Mouse (Mus musculus): ENCODE measurements around the gene Stard3nl.

Stard3nl gene

DNA sequence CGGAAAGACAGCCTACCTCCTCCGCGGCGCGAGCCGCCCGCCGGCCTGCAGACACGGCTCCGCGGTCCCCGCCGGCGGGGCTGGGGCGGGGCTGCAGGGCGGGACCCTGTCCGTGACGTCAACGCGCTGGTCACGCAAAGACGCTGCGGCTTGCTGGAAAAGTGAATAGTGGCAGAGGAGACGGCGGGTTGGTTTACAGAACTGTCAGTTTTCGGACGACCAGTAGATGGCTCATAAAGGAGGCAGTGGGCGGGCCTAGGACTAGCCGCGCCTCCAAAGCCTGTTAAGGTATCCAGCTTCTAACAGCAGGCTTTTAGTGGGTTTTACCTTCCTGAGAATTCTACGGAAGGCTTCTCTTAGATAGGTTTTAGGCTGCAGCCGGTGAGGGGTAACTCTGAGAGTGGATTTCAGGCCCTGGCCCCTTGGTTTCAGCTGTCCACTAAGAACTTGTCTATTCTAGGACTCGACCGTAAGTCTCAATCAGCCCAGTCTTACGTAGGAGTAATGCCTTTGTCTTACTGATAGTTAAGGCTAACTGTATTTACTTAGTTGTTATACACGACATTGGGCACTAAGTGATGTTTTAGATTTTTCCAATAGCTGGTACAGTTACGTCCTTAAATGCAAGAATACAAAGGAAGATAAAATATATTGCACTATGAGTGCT is at the start of gene Stard3nl:
Stard3nl (minus strand) TSS at position 108 of the 667 bp plus-strand sequence.
- in situ Hi-C loops (cut with MboI; ENCODE audit: low sequenced_read_pairs), result no loop called here

DNA sequence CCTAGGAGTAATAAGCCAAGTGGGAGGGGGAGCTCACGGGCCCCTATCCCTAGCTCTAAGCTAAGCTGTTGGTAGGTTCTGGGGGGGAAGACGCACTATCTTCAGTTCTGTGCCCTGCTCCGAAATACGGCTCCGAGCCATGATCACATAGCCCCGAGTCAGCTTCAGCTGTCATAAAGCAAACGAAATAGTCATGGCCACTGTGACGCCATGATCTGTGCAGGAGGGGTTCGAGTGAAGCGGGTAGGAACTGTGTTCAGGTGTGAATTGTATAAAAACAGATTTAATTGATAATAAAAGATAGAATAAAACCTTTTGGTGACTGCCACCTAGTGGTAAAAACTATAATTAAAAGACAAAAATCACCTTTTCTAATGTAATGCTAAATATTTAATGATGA is 42.4 kb upstream of the Stard3nl start:
- in situ Hi-C loops (cut with MboI; ENCODE audit: low sequenced_read_pairs), result no loop called here

- in situ Hi-C loops (cut with MboI; ENCODE audit: low sequenced_read_pairs), result no loop called here
Measured at GRCm38 (mm10) chr13:19429812-19430370, 34.3 kb upstream of the Stard3nl start.

GRCm38 (mm10) chr13:19428076-19428475 is 32.5 kb upstream of the Stard3nl start:
- in situ Hi-C loops (cut with MboI; ENCODE audit: low sequenced_read_pairs), result no loop called here

DNA sequence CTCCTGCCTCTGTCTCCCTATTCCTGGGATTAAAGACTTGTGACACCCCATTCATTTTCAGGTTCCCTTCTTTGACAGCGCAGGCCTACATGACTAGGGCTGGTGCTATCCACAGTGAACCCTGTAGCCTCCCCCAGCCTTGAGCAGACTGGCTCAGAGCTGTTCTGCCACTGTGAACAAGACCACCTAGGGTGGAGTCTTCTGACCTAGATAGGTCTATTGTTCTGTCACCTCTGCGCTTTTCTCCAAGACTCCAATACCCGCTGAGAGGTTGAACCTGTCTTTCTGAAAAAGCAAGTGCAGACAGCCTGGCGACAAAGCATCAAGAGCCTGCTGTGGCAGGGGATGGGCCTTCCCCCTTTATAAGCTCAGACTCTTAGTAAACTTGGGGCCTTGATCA is 29.0 kb upstream of the Stard3nl start:
- in situ Hi-C loops (cut with MboI; ENCODE audit: low sequenced_read_pairs), result no loop called here

GRCm38 (mm10) chr13:19422521-19422920 is 26.9 kb upstream of the Stard3nl start:
- in situ Hi-C loops (cut with MboI; ENCODE audit: low sequenced_read_pairs), result no loop called here

GRCm38 (mm10) chr13:19417885-19418521 is 22.4 kb upstream of the Stard3nl start:
- in situ Hi-C loops (cut with MboI; ENCODE audit: low sequenced_read_pairs), result no loop called here

GRCm38 (mm10) chr13:19415894-19416531 is 20.4 kb upstream of the Stard3nl start:
- in situ Hi-C loops (cut with MboI; ENCODE audit: low sequenced_read_pairs), result no loop called here

- in situ Hi-C loops (cut with MboI; ENCODE audit: low sequenced_read_pairs), result no loop called here
Measured at GRCm38 (mm10) chr13:19415337-19415736, 19.7 kb upstream of the Stard3nl start.

DNA sequence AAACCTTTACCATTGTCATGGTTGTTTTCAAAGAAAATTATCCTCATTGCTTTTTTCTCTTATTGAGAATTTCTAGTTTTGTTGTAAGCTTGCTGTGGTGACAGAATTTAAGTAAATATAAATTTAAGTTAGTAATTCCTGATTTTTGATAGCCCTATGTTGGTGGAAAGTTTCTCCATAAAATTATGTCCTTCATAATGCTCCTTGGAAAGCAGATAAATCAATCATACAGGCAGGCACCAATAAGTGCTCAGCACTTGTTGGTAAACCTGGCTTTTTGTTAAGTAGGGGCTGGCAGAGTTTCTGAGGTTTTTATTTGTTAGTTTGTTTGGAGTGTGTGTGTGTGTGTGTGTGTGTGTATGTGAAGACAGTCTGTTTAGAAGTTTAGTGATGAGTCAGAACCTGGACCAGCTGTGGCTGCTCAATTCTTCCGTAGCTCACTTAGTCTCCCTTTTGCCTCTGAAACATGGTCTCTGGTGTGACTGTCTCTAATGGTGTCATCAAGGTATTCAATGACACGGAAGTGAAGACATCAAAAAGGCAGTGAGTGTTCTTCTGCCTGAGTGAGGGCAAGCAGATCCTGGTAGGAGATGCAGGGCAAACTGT is 16.8 kb upstream of the Stard3nl start:
- in situ Hi-C loops (cut with MboI; ENCODE audit: low sequenced_read_pairs), result no loop called here

DNA sequence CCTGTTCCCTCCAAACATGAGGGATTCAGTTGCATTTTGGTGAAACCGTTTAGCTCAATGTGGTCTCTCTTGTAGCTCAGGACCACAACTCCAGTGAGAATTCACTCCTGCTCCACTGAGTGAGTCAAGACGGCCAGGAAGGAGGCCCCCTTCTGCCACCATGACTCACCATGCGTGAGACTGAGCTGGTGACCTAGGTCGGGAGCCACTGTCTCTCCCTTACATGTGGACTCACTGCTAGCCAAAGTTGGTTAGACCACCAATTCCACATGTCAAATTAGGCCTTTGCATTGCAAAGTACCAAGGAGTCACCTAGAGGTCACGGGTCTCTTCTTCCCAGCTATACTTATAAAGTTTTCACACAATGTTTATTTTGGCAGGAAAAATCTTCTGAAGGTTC is 16.3 kb upstream of the Stard3nl start:
- in situ Hi-C loops (cut with MboI; ENCODE audit: low sequenced_read_pairs), result no loop called here

- in situ Hi-C loops (cut with MboI; ENCODE audit: low sequenced_read_pairs), result no loop called here
Measured at GRCm38 (mm10) chr13:19410694-19411093, 15.1 kb upstream of the Stard3nl start.

- in situ Hi-C loops (cut with MboI; ENCODE audit: low sequenced_read_pairs), result no loop called here
Measured at GRCm38 (mm10) chr13:19407953-19408352, 12.4 kb upstream of the Stard3nl start.

DNA sequence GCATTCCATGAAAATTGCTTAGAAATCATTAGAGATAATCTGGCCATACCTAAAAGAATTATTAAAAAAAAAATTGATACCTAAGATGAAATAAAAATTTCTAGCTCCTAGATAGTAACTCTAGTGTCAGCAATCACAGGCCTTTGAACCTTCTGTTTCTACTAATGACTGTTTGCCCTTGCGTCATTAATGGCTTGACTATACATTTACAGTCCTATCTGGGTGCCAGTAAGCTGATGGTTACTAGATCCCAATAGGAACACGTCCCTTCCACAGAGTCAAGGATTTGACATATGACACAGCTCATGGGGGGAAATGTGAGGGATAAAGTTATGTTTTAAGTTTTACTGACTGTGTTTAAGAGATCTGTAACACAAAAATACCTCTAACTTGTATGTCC is 9.0 kb upstream of the Stard3nl start:
- in situ Hi-C loops (cut with MboI; ENCODE audit: low sequenced_read_pairs), result no loop called here

- in situ Hi-C loops (cut with MboI; ENCODE audit: low sequenced_read_pairs), result no loop called here
Measured at GRCm38 (mm10) chr13:19394798-19395687, 552 bp downstream of the Stard3nl start.

- in situ Hi-C loops (cut with MboI; ENCODE audit: low sequenced_read_pairs), result no loop called here
Measured at GRCm38 (mm10) chr13:19394171-19394570, 1.4 kb downstream of the Stard3nl start.

DNA sequence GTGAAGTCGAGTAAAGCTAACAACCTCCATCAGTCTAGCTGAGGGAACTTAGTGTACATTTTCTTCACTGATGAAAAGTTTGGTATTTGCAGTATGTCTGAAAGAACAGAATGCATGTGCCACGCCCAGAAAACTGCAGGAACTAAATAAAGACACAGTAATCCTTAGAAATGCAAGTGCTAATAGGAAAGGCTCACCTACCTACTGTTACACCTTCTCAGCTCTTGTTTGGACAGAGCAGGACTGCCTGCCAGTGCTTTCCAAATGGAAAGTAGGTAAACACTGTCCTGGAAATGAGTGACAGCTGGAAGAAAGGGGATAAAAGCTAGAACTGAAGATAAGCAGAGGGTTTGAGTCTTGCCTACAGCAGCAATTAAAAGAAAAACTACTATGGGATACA is 1.9 kb downstream of the Stard3nl start:
- in situ Hi-C loops (cut with MboI; ENCODE audit: low sequenced_read_pairs), result no loop called here

GRCm38 (mm10) chr13:19391608-19392007 is 4.0 kb downstream of the Stard3nl start:
- in situ Hi-C loops (cut with MboI; ENCODE audit: low sequenced_read_pairs), result no loop called here

GRCm38 (mm10) chr13:19390296-19390695 is 5.3 kb downstream of the Stard3nl start:
- in situ Hi-C loops (cut with MboI; ENCODE audit: low sequenced_read_pairs), result no loop called here

GRCm38 (mm10) chr13:19389896-19390295 is 5.7 kb downstream of the Stard3nl start:
- in situ Hi-C loops (cut with MboI; ENCODE audit: low sequenced_read_pairs), result no loop called here
